Mouse (Mus musculus): Measurements from ENCODE around the gene Fam107b.

Gene Fam107b

DNA sequence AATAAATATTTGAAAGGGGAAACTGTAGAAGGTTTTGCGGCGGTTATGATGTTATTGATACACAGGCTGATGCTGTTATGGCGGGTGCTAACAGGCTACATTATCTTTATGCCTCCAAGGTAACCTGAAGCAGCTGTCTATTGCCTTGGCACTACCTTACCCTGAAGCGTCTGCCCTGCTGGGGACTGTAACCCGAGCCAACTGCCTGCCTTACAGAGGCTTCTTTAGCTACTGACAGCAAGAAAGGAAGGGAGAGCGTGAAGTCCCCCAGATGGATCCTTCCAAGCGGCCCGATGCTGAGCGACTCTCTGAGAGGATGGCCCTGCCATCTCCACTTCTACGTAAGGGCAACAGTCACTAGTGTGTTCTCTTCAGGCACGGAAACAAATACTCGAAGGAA is at the start of gene Fam107b:
Gene Fam107b, plus strand, starts transcription at position 303 of the 400 bp plus-strand sequence.
- no peak for DNase-seq

DNA sequence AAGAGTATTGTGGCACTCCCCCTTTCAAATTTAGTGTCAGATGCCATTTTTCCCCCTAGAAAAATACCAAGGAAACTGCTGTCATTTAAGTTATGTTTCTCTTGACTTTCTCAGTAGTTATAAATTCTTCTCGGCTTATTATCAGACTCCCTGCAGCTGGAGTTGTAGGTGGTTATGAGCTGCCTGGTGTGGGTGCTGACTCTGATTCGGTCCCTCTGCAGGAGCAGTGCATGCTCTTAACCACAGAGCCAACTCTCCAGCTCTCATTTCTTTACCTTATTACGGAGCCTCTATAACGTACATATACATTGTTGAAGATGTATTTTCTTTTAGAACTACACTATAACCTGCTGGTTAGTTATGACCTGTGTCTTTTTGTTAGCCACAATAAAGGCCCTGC is 47.7 kb upstream of the Fam107b start:
- no peak for DNase-seq

DNA sequence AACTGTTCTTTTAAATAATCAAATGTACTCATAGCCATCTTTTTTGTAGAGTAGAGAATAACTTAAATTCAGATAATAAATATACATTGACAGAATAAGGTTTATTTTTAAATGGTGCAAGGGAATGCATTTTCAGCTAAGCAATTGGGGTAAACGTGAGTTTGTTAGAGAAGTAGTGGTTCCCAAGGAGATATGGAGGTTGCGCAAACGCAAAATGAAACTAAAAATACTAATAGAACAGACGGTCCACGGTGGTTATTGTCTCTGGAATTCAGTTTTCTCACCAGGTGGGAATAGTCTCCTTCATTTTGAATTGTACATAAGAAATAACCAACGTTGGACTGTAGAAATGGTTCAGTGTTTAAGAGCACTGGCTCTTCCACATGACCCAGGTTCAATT is 44.0 kb upstream of the Fam107b start:
- no peak for DNase-seq

DNA sequence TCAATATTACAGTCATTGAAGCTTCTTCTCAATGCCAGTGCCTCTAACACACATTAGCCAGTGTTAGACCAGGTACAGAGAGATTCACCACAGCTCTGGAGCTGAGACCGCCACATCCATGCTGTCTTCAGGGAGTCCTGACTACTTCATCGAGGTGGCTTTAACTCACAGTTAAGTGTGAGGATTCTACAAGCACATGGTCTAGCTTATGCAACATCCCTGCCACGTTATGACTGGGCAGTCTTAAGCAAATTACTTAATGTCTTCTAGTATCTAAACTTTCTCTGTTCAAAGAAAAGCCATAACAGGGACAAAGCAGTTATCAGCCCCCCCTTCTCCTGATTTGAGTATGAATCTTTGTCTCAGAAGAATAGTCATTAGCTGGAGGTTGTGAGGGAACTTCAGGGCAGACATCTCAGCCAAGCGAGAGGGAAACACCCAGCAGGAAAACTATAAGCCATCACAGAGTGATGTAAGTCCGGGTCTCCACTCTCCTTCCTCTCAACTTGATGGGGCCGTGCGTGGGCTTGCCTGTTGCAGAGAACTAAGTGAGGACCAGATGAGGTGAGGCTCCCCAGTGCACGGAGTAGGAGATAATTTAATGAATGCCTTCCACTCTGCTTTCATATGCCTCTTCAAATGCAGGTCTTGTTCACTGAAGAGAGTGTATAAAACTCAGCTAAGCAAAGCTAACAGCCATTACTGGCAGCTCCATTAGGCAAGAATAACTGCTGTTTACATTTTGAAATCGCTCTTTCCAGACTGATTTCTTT is 28.8 kb upstream of the Fam107b start:
- DNase-seq: no peak

DNA sequence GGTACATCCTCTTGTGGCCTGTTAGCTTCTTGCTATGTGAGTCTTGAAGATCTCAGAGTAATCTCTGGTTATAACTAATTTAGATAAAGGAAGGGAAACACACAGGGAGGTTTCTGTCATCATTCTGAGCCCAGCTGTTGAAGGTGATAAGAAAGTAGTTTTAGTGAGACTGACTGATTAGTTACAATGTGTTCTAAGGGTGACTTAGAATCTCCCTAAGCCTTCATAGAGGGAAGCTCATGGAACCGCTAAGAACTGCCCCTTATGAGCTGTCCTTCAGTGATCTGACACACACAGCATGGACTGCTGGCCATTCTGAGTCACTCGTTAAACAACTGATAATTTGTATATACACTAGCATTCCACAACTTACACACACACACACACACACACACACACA is 24.2 kb upstream of the Fam107b start:
- no peak for DNase-seq

DNA sequence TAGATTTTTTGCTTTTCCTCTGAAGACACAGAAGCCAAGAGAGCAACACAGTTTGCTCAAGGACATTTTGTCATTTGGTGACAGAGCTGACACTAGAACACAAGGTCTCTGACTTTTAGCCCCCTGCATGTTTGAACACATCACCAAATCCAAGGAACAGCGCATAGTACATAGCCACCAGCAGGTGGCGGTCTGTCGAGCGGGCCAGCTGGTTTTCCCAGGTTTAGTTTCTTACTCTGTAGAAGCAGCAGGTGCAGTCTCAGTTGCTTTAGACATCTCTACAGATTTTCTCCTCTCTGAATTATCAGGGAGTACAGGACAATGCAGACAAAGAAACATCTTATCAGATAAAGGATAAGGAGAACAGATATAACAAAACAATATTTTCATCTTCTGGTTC is 23.7 kb upstream of the Fam107b start:
- DNase-seq: peak; percentile 76

DNA sequence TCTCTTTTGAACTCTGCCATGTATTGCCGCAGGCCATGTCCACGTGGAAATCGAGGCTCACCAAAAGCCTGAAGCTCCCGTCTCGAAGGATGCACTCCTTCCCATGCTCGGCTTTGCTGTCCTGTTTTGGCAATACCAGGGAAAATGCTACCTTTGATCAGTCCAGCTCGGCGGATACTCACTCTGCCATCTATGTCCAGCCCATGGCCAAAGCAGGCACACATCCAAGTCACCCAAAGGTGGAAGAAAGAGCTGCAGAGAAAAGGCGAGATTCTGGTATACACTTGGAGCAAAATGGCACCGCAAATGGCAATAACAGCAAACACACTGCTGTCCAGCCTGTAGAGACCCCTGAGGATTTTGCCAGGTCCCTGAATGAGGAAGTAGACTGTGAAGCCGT is 318 bp downstream of the Fam107b start:
- no peak for DNase-seq

DNA sequence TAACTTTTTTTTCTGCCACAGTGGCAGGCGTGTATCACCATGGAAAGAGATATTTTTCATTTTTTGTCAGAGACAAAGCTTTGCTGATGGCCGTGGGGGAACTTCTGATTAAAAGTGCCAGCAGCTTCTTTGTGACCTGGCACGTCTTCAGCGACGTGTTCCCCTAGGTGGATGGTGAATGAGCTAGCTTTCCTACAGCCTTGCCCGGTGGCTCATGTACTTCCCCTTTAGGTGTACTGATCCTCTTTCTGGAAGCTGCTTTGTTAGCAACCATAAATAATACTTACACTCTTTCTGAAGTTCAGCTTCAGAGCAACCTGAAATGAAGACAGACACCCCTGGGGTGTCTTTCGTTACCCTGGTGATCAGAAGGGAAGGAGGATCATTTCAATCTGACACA is 3.6 kb downstream of the Fam107b start:
- DNase-seq: no peak

DNA sequence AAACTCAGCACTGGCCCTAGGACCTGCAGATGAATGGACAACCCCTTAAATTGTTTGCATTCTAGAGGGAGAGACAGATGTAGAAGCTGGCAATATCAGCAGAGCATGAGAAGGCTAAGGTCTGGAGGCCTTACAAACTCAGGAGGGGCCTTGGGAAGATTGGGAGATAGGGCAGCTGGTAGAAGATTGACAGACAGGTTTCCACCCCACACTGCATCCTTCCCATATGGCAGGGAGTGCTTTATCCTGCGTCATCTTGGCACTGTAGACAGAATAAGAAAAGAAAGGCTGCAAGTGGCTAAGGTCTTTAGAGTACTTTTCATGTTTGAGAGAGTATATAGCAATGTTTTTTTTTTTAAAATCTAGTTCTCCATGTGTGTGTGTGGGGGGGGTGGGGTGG is 4.9 kb downstream of the Fam107b start:
- no peak for DNase-seq

DNA sequence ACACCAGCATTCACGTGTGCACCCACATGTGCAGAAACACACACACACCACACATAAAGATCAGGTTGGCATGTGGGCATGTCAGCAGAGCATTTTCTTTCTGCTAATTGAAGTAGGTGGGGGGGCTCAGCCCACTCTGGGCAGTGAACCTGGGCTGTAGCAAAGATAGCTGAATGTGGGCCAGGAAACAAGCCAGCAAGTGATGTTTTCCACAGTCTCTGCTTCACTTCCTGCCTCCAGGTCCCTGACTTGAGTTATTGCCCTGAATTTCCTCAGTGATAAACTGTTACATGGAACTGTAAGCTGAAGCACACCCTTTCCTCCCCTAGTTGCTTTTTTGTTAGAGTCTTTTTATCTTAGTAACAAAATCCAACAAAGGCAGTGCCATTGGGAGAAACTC is 6.1 kb downstream of the Fam107b start:
- DNase-seq: peak; percentile 31

DNA sequence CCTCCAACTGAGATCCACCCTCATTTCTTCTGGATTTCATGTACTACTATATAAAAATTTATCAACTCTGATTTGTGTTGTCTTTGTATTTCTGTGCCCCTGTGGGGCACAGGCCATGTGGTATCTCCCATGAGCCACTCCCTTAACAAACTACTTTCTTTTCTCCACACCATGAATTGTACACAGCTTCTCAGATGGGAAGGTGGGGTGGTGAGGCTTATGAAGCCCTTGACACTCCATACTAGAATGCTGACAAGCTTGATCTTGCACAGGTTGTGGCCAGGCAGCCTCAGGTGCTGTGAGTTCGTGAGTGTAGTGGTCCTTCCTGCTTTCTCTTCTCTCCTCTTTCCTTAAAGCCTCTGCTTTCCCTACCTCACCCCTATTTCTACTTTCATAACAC is 6.9 kb downstream of the Fam107b start:
- DNase-seq: no peak

DNA sequence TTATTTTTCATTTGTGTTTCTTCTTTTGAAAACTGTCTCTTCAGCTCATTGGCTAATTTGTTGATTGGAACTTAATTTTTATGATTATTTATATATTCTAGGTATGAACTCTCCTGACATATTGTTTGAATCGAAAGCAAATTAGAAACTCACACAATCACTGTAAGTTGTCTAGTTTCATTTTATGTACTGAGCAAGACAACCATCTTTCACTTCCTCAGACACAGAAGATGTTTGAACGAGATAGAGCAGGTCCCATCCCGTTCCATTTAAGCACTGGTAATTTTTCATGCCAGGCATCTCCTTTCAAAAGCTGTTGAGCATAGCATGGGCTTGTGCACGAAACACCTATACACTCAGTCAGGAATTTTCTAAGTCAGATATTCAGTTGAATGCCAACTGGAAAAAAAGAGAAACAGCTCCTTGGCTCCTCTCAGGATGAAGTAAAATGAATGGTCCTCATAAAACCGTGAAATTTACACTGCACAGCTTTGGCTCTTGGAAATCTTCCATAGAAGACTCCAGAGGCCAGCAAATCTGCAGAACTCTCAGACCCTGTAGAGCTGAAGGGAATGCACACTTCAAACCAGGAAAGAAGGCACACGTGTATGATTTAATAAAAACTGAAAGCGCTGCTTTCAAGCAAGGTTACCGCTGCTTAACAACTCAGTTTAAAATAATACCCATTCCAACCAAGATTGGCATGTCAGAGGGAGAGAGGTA is 8.1 kb downstream of the Fam107b start:
- DNase-seq: peak; percentile 16

DNA sequence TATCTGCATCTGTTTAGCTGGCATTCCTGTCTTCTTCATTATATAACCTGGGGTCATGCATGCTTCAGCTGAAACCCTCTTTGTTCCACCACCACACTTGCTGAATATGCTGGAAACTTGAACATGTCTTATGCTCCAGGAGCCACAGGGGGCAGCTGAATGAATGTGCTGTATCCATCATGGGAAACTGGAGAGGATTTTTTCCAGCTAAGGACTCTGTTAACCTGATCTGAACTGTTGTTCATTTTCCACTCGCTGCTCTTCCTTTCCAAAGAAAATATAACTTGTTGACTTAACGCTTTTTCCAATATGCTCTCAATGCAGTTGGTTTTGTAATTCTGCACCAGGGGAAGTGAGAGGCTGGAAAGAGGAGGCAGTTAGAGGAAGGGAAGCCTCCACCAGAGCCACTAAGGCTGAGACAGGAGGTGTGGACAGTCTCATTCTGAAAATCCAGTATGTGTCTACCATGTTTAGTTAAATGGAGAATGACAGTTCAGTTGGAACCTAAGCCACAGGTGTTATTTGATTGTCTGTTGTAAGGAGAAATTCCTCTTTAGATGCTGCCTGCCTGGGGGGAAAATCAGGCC is 9.1 kb downstream of the Fam107b start:
- DNase-seq: no peak

DNA sequence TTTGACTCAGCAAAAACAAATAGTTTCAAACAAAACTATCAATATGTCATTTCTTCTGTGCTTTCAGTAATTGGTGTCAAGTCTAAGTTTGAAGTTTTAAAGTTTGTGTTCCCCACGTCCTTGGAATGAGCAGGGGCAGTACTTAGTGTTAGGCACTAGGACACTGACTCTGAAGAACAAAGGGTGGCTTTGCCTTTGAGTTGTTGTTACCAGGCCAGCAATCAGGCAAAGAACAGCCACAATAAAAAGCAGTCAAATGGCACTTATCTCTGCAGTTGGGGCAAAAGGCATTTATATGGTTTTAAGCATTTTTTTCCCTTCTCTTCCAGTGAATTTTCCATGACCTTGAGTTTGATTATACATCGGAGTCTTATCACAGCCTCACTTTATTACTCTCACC is 12.5 kb downstream of the Fam107b start:
- DNase-seq: no peak

DNA sequence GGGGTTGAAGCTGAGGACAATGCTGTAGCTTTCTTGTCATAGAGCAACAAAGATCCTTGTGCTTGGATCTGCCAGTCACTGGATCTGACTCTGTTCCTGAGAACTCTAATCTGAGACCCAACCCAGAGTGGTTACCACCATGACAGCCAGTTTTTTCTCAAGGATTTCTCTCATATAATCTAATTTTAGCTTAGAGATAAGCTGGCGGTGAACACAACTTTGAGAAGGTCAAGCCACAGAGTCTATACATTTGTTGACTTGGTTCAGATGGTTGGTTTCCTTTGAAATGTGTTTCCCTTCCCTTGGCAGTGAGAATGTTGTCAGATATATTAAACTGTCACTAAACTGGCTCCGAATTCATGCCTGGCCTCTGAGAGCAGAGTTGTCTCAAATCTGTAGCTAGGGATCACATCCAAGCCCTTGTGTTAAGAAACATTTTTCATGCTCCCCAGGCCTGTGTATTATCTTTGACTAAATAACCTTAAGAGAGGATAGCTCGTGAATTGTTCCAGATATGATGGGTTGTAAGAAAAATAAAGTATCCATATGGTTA is 15.0 kb downstream of the Fam107b start:
- DNase-seq: no peak

DNA sequence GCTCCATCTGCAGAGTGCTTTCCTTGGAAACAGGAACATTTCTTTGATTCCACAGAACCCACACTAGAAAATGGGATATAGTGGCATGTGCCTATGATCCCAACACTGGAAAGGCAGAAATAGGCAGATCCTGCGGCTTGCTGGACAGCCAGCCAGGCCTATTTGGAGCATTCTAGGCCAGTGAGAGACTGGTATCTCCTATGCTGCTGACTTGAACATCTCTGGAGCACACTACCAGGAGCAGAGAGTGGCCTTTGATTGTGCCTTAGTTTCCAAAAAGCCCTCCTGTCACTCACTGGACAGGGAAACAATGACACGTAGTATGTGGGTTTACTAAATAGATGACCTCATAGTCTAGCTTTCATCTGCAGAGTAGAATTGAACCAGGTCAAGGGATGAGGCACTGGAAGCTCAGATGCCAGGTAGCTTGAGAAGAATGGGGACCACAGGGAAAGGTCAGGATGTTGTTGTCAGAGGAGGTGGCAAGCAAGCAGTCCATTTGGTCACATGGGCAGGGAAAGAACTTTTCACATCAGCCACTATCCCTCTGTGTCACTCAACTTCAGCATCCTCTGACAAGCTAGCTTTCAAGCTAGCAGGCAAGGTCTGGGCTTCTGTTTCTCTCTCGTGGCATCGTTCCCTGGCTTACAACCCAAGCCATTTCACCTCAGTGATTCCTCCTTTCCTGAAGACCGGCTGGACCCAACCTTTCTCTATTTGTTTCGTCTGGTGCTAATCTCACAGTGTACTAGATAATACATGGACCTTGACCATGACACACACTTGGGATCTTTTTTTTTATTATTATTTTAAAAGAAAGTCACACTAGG is 20.0 kb downstream of the Fam107b start:
- no peak for DNase-seq

DNA sequence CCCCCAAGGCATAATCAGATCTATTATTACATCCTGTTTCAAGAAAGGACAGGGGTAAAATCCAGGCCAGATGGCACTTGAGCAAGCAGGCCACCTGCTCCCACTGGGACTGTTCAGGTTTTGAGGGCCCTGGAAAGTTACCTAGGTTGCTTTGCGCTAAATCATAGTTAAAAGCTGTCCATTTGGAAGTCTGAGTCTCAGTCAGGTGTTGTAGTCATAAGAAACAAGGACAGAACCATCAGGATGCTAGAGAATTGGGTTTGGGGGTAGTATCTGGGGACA is 20.6 kb downstream of the Fam107b start:
- DNase-seq: no peak

DNA sequence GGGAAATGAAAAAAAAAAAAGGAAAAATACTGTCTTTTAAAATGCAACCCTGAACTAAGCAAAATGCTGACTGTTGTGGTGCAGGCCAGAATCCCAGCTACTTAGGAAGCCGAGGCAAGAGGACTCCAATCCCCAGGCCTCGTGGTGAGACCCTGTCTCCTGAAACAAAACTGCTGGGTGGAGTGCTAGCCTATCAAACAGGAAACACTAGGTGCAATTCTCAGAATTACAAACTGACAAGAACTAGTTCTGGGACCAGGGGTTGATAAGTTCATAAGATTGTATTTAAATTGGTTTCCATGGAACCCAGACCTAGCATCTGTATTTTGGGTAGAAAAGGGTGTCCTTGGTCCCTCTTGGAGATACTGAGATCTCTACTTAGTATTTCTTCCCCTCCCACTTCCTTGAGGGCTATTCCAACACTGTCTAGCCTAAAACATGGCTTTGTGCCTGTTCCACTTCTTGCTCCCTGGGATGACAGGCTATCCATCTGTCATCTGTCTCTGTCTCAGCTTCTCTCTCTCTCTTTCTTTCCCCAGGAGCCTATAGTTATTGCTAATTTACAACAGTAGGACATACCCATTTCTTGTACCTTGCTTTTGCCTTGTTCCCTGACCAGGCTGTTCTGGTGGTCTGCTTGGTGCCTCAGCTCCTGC is 24.5 kb downstream of the Fam107b start:
- no peak for DNase-seq

DNA sequence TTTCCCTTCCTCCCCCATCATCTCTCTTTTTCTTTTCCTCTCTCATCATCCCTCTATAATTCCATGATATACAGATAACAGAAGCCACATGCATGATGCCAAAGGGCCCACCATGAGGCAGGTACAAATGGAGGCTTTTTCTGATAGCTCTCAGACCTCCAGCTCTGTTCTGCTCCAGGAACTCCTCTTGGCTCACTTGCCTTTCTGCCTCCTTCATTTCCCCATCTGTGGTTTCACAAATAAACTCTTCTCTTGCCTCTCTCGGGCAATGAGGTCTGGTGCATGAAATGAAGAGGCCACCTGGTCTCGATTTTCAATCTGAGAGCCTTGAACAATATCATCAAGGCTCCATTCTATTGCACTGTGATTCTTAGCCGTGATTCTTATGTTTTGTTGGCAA is 30.1 kb downstream of the Fam107b start:
- DNase-seq: no peak

DNA sequence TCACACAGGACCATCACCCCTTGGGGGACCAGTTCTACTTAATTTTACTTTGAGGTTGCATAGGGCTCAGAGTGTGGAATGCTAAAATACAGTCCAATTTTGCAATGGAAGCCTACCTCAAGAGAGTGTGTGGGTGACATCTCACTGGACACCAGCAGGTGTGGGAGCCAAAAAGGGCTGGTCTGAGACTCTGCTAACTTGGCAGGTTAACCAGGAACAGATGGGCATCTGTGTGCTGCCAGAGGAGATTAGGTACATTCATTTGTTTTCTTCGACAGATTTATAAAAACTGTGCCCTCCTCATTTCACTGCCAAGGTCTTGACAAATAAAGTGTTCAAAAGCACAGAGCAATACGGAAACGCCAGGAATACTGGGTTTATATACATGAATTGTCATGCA is 32.3 kb downstream of the Fam107b start:
- no peak for DNase-seq

DNA sequence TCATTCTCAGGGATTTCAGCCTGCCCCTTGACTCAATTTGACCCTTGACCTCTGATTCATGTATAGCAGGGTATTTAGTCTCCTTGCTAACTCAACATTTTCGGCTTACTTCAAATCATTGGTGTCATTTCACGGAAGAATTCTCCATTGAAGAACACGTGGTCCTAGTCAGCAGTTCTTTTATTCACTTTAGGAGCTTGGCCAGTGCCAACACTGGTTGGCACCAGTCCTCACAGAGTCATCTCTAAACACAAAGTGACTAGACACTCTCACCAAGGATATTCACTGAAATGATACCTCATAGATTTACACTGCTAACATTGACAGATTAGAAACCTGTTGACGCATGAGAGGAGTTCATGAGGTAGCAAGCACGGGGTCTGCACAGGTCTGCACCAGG is 32.9 kb downstream of the Fam107b start:
- no peak for DNase-seq

All from kidney, postnatal 10 days (tissue).